Mouse (Mus musculus) thymus, postnatal 14 days (tissue): ENCODE results near the gene Pdss2.
A peak's percentile ranks its signal among the peaks of the same experiment; 100 is the strongest.
"Not testable (repeated sequence)": the region's sequence is repeated elsewhere in the genome, so short reads cannot be mapped to it uniquely, and the experiment has no call there.

Experiments
- DNase-seq: peaks from one replicate; pipeline ENCODE4 v3.0.0; 2021

Gene Pdss2

GRCm38 (mm10) chr10:43378279-43378678 lies 157.0 kb downstream of the Pdss2 start:
- DNase-seq: peak; percentile 61

- DNase-seq: no peak
These were observed 157.7 kb downstream of the Pdss2 start for GRCm38 (mm10) chr10:43378732-43379644.

GRCm38 (mm10) chr10:43382660-43383059 lies 161.4 kb downstream of the Pdss2 start:
- no peak for DNase-seq

GRCm38 (mm10) chr10:43384623-43385022 lies 163.3 kb downstream of the Pdss2 start:
- DNase-seq: no peak

- DNase-seq: no peak
These were observed 171.6 kb downstream of the Pdss2 start for GRCm38 (mm10) chr10:43392921-43393320.

- DNase-seq: no peak
These were observed 172.5 kb downstream of the Pdss2 start for GRCm38 (mm10) chr10:43393818-43394217.

- no peak for DNase-seq
These were observed 174.5 kb downstream of the Pdss2 start for GRCm38 (mm10) chr10:43395824-43396223.

GRCm38 (mm10) chr10:43399596-43400316 lies 178.5 kb downstream of the Pdss2 start:
- DNase-seq: no peak

GRCm38 (mm10) chr10:43406107-43406506 lies 184.8 kb downstream of the Pdss2 start:
- no peak for DNase-seq

GRCm38 (mm10) chr10:43406885-43407284 lies 185.6 kb downstream of the Pdss2 start:
- no peak for DNase-seq

GRCm38 (mm10) chr10:43409506-43410230 lies 188.4 kb downstream of the Pdss2 start:
- no peak for DNase-seq

GRCm38 (mm10) chr10:43411164-43411563 lies 189.9 kb downstream of the Pdss2 start:
- not testable (repeated sequence) for DNase-seq

- no peak for DNase-seq
These were observed 196.1 kb downstream of the Pdss2 start for GRCm38 (mm10) chr10:43417346-43417745.

- no peak for DNase-seq
These were observed 199.6 kb downstream of the Pdss2 start for GRCm38 (mm10) chr10:43420660-43421413.

- no peak for DNase-seq
These were observed 200.9 kb downstream of the Pdss2 start for GRCm38 (mm10) chr10:43422061-43422770.

GRCm38 (mm10) chr10:43424545-43424944 lies 203.3 kb downstream of the Pdss2 start:
- DNase-seq: no peak

GRCm38 (mm10) chr10:43430606-43431005 lies 209.3 kb downstream of the Pdss2 start:
- DNase-seq: no peak

- no peak for DNase-seq
These were observed 213.0 kb downstream of the Pdss2 start for GRCm38 (mm10) chr10:43434326-43434725.

- DNase-seq: peak; percentile 13
These were observed 214.5 kb downstream of the Pdss2 start for GRCm38 (mm10) chr10:43435757-43436156.

GRCm38 (mm10) chr10:43439492-43439941 lies 218.2 kb downstream of the Pdss2 start:
- no peak for DNase-seq

- no peak for DNase-seq
These were observed 218.8 kb downstream of the Pdss2 start for GRCm38 (mm10) chr10:43440050-43440449.
